Mouse (Mus musculus) B cell, adult 2 months (primary cell): ENCODE measurements around the gene Gm30302.
"Not testable (repeated sequence)": the region's sequence is repeated elsewhere in the genome, so short reads cannot be mapped to it uniquely, and the experiment has no call there.

ENCODE experiments used
- DNase-seq, 2 experiments: peaks; one replicate each; pipeline ENCODE4 v3.0.0; 2022

Gene Gm30302

GRCm38 (mm10) chr13:49798901-49799300 is at the start of gene Gm30302:
Gene Gm30302 (minus strand): TSS chr13:49799001.
- no peak for DNase-seq

- DNase-seq: no peak
Measured at GRCm38 (mm10) chr13:49846751-49847150, 48.0 kb upstream of the Gm30302 start.

DNA sequence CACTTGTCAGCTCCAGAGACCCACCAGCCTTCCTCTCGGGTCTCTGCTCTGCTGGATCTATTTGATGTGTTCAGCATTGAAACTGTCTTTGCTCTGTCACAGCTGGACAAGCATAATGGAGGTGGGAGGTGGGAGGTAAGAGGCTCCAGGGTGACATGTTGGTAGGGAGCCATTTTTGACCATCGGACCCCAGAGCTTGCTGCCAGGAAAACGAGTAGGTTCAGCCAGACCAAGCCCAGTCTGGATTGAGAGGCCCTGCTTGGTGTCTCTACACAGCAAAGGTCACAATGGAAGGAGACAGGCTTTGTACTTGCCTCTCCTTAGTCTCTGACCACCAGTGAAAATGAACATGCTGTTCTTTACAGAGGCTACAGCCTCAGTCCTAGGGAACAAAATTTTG is 47.3 kb upstream of the Gm30302 start:
- no peak for DNase-seq

DNA sequence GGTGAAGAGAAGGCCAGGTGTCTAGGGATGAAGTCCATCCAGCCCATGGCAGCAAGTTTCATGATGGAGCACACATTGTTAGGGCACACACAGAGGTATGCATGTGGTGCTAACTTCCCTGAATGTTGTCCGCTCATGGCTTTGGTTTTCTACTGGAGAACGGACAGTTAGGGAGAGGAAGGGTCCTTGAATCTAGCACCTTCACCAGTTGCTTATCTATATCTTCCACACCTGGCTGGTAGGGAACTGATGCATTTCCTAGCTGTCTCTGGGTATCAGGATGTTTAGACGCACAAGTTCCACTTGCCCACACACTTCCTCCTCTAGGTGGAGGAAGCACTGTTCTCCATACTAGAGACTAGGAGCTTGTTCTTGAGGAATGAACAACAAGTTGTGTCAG is 46.9 kb upstream of the Gm30302 start:
- DNase-seq: no peak

GRCm38 (mm10) chr13:49844071-49844470 is 45.3 kb upstream of the Gm30302 start:
- DNase-seq: no peak

- no peak for DNase-seq
Measured at GRCm38 (mm10) chr13:49841186-49841585, 42.4 kb upstream of the Gm30302 start.

DNA sequence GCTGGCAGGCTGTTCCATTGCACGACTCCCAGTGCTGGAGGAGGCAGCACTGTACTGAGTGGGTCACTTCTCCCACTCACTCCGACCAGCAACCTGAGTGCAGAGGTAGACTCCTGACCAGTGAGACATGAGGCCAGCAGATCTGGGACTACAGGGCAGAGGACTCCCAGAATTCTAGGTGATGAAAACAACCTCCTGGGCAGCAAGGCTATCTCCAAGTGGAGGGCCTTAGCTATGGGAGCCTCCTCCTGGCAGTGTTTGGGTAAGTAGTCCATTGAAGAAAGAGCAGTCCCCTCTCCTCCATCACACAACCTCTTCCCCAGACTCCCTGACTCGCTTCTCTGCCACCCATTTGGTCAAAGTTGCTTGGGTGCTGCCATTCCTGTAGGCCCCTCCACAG is 31.6 kb upstream of the Gm30302 start:
- DNase-seq: no peak

- no peak for DNase-seq
Measured at GRCm38 (mm10) chr13:49825300-49825699, 26.5 kb upstream of the Gm30302 start.

- DNase-seq: no peak
Measured at GRCm38 (mm10) chr13:49814958-49815357, 16.2 kb upstream of the Gm30302 start.

- no peak for DNase-seq
Measured at GRCm38 (mm10) chr13:49814420-49814819, 15.6 kb upstream of the Gm30302 start.

DNA sequence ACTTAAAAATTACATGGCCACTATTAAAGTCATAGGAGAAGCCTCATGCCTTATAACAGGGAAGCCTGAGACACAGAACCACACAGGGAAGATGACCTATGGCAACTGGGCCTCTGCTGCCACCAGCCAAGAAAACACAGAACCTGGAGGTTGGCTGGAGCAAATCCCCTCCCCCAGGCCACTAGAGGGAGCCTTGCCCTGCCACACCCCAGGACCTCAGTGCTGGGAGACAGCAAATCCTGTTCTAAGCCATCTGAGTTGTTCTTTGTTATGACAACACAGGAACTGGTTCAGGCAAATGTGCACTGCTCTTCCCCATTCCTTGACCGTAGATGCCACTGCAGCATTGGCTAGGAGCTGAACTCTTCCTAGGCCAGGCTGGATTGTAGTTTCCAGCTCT is 8.3 kb upstream of the Gm30302 start:
- DNase-seq: peak in 1 of 2 experiments; percentile 5

- no peak for DNase-seq
Measured at GRCm38 (mm10) chr13:49788563-49789393, 10.0 kb downstream of the Gm30302 start.

GRCm38 (mm10) chr13:49783899-49784298 is 14.9 kb downstream of the Gm30302 start:
- DNase-seq: no peak

- DNase-seq: not testable (repeated sequence)
Measured at GRCm38 (mm10) chr13:49771536-49771935, 27.3 kb downstream of the Gm30302 start.

DNA sequence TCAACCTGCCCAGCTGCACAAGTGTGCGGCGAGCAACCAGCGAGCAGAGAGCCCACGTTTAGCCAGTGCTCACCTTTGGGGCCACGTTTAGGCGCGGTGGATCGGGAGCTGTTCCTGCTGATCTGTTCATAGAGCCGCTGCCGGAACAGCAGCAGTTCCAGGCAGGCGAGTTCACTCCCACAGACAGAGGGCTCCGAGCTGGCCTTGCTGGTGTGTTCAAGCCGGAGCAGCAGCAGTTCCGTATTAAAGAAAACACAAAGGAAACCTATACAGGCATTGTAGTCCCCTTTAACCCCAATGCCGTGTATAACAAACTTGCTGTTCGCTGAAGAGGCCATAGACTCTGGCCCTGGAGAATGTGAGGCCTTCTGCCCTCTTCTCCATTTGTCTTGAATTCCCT is 29.7 kb downstream of the Gm30302 start:
- no peak for DNase-seq

- no peak for DNase-seq
Measured at GRCm38 (mm10) chr13:49768048-49768447, 30.8 kb downstream of the Gm30302 start.

DNA sequence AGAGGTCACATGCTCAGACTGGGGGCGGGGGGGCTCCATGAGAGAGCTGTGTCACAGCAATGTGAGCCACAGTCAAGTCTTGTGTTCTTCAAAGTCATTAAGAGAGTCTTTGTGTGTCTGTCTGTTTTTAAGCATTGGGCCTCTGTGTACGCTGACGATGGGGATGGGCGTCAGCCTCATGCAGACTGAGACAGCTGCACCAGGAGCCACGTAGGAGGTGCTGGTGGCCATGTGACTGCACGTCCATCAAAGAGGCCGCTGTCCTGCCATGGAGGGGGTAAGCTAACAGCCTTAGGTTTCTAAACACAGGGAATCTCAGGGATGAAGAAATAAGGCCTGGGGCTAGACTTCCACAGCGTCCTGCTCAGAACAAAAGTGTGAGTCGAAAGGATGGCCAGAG is 32.5 kb downstream of the Gm30302 start:
- DNase-seq: no peak

- DNase-seq: no peak
Measured at GRCm38 (mm10) chr13:49765306-49765705, 33.5 kb downstream of the Gm30302 start.

DNA sequence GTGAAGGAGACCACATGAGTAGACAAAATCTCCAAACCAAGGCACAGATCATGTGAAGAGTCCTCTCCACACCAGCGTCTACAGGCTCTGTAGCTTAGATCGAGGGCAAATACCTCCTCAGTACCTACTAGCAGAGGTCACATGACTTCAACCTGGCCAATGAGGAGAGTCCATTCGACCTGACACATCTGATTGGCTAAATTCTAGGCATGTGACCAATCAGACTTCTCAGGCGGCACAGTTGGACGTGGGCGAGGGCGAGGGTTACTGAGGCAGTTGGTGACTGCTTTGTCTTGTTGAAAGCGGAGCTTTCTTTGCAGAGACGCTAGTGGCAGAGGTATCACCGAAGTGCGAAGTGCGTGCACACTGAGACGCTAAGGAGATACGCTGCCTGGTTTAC is 36.6 kb downstream of the Gm30302 start:
- DNase-seq: no peak

DNA sequence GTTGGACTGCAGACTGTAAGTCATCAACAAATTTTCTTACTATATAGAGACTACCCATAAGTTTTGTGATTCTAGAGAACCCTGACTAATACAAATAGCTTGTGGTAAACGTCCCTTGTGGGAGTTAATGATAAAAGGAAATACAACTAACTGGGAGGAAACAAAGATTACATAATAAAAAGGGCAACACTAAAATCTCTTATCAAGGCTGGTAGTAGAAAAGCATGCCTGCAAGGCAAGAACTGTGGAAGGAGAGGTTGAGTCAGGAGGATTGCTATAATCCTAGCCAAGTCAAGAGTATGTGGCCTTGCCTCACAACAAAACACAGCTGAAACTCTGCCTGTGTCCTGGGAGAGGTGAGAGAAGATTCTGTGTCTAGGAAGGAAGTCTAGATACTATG is 38.1 kb downstream of the Gm30302 start:
- no peak for DNase-seq

- no peak for DNase-seq
Measured at GRCm38 (mm10) chr13:49757966-49758365, 40.8 kb downstream of the Gm30302 start.

- DNase-seq: no peak
Measured at GRCm38 (mm10) chr13:49756591-49756990, 42.2 kb downstream of the Gm30302 start.

GRCm38 (mm10) chr13:49741285-49742040 is 57.3 kb downstream of the Gm30302 start:
- no peak for DNase-seq

DNA sequence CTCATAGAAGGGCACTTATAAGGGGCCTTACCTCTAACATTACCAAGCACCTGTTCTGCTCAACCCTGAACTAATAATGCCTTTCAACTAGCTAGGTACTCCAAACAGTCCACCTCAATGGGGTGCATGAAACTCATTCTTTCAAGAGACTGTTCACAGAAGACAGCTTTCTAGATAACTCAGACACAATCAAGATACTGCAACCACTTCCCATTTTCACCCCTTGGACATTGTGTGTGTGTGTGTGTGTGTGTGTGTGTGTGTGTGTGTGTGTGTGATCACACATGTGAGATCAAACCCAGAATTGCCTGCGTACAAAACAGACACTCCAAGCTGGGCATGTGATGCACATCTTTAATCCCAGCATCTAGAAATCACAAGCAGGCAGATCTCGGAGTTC is 60.8 kb downstream of the Gm30302 start:
- no peak for DNase-seq
